Mouse (Mus musculus) heart, postnatal 25 days (tissue): ENCODE measurements around the gene Zpbp. TPM values are rescaled to one million over a fixed set of nuclear protein-coding genes. Genes with fewer than 3 reads are reported as not detected.

ENCODE experiments used
- total RNA-seq, 2 experiments: library from RNA; stranded (reverse); gene quantifications; 2 replicates each; pipeline ENCODE4 v1.2.3; 2021

Gene Zpbp
- total RNA-seq, 2 experiments from 2014 or later, result 0.42 to 0.45 TPM

Other genes with a start within 250 kb of the Zpbp start
- 1 to 10 TPM in 1 of 2 experiments, under 1 TPM in 1; 0.87 to 1.8 TPM for gene Spata48, start 314 bp downstream of the Zpbp start, total RNA-seq
- not detected for gene 4930512M02Rik, start 165.4 kb upstream of the Zpbp start, total RNA-seq
- gene Ikzf1, start 222.6 kb upstream of the Zpbp start, total RNA-seq, result 1 to 10 TPM; 1.8 to 2.2 TPM